Comparison of ENCODE assay signal across 8 mouse cellular contexts in genomic region chr2:25111184-25111791, GRCm38 (mm10). TPM values are rescaled to one million over a fixed set of nuclear protein-coding genes. Genes with fewer than 3 reads are reported as not detected.
DNase-seq lines count a peak whose midpoint lies in the region; ATAC-seq and TF ChIP-seq lines count a peak whose summit lies in the region.
"Had no signal": no experiment of that assay in that cellular context is flagged by ENCODE, and none has a peak within 500 bp of the region (broad histone marks: within the 10 kb centered on the region; RNA-seq: fewer than 3 reads in every experiment).

No protein-coding gene starts in this region.

- H3K9me3 ChIP-seq in limb, embryonic 12.5 days, result no peaks in the 10 kb centered on the region

- peak; percentile 34 for DNase-seq in thymus, postnatal 4 days
- DNase-seq in thymus, postnatal 10 days (ENCODE audit: low spot score in 2 of 2), result no peak
- peak; percentile 43 for DNase-seq in heart, adult 8-10 months (ENCODE audit: low spot score)
- DNase-seq in spleen, postnatal 14 days (ENCODE audit: low spot score in 2 of 2), result no peak
- no peak for DNase-seq in spleen, adult 18-20 months

- no peaks in the 10 kb centered on the region for H3K4me1 ChIP-seq in limb, embryonic 12.5 days (replicated peaks)

- WGBS in limb, embryonic 12.5 days, result 78% methylated on average over 9 of the region's 9 CpGs

- peak overlapping the region; percentile 60 for H3K27ac ChIP-seq in limb, embryonic 12.5 days

- no peak overlapping the region for H3K4me3 ChIP-seq in limb, embryonic 12.5 days (replicated peaks)
- H3K4me3 ChIP-seq in myocyte, result no peak overlapping the region

- H3K4me2 ChIP-seq in limb, embryonic 12.5 days, result no peak overlapping the region
- H3K4me2 ChIP-seq in myocyte (ENCODE audit: low read depth), result peak overlapping the region; percentile 47

- H3K79me2 ChIP-seq in myocyte (ENCODE audit: control insufficient read depth, insufficient read depth), result no peaks in the 10 kb centered on the region

- H3K36me3 ChIP-seq in limb, embryonic 12.5 days, result no peaks in the 10 kb centered on the region
- no peaks in the 10 kb centered on the region for H3K36me3 ChIP-seq in myocyte (ENCODE audit: control insufficient read depth, insufficient read depth)

- H3K9ac ChIP-seq in limb, embryonic 12.5 days (replicated peaks), result no peak overlapping the region

- H3K27me3 ChIP-seq in limb, embryonic 12.5 days, result no peaks in the 10 kb centered on the region
- no peaks in the 10 kb centered on the region for H3K27me3 ChIP-seq in myocyte (ENCODE audit: control insufficient read depth, insufficient read depth, insufficient read length)

- H3ac ChIP-seq in myocyte (ENCODE audit: control insufficient read depth, insufficient read length), result no peak overlapping the region

- TF ChIP-seq POLR2A in myocyte (IDR thresholded peaks at IDR 0.05; ENCODE audit: insufficient read length, low read depth), result no peak

- ATAC-seq in limb, embryonic 12.5 days (ENCODE audit: insufficient number of reproducible peaks, insufficient read depth, low FRiP score, low TSS enrichment, low read depth), result no peak

TF ChIP-seq in myocyte, 11 proteins besides CTCF, POLR2A, EP300 and RAD21:
- TF ChIP-seq CEBPB (IDR thresholded peaks at IDR 0.05; ENCODE audit: insufficient read depth, poor library complexity, severe bottlenecking) (peak; percentile 91), SRF (IDR thresholded peaks at IDR 0.05; ENCODE audit: control insufficient read depth, insufficient read length, low read depth) (no peak)

RNA-seq across cellular contexts. Expression of gene Noxa1, which starts 16.3 kb away (rescaled TPM):
- not detected for total RNA-seq in heart, adult 8-10 months (2022)
- 0.13 TPM in 1 of 2 replicates, not detected in the other for polyA plus RNA-seq in limb, embryonic 12.5 days (2016; fragmentation: Nextera tagmentation; extraction: Ambion mirVana)
- not detected for polyA plus RNA-seq in myocyte (2012; fragmentation: generic; extraction: Trizol)
- polyA plus RNA-seq: cortical plate, adult 2 months had no signal

RNA-seq across cellular contexts. Expression of gene Entpd8, which starts 31.2 kb away (rescaled TPM):
- not detected for total RNA-seq in heart, adult 8-10 months (2022)
- polyA plus RNA-seq in limb, embryonic 12.5 days (2016; fragmentation: Nextera tagmentation; extraction: Ambion mirVana), result not detected in 2 replicates
- polyA plus RNA-seq in myocyte (2012; fragmentation: generic; extraction: Trizol), result not detected
- polyA plus RNA-seq: cortical plate, adult 2 months had no signal

RNA-seq across cellular contexts. Expression of gene Nsmf, which starts 57.1 kb away (rescaled TPM):
- total RNA-seq in heart, adult 8-10 months (2022), result 10 to 100 TPM; 11.7 to 15.9 (median 12.2) TPM
- 77.8 and 90.6 TPM in 2 replicates for polyA plus RNA-seq in limb, embryonic 12.5 days (2016; fragmentation: Nextera tagmentation; extraction: Ambion mirVana)
- 33.7 TPM for polyA plus RNA-seq in myocyte (2012; fragmentation: generic; extraction: Trizol)

Comparison
In these comparisons a context has a peak if more than half of its experiments do, and no peak if none do; other contexts are left out.
1. DNase-seq: peak in thymus, postnatal 4 days (single experiment) and heart, adult 8-10 months (single experiment); none in thymus, postnatal 10 days (0 of 2), spleen, postnatal 14 days (0 of 2) and spleen, adult 18-20 months (0 of 2).